Mouse (Mus musculus) stomach, embryonic 15.5 days (tissue): ENCODE data around the gene C730034F03Rik. TPM values are rescaled to one million over a fixed set of nuclear protein-coding genes. Genes with fewer than 3 reads are reported as not detected.

Experiments
- ATAC-seq: fragments of 200-750 bp; cut with Nextera tagmentation; 2 replicates; pipeline ENCODE4 v1.8.0; 2017; ENCODE audit warnings: low read depth, moderate number of reproducible peaks, moderate TSS enrichment; ENCODE audit not compliant: insufficient read depth, low FRiP score
- H3K27ac ChIP-seq: fragments of 300-500 bp; sonication (generic); 2 replicates; pipeline ENCODE4 v1.5.1; 2015; ENCODE audit warnings: mild to moderate bottlenecking, inconsistent platforms
- H3K27me3 ChIP-seq: fragments of 300-500 bp; sonication (generic); replicated peaks from 2 replicates; pipeline ENCODE4 v1.6.1; 2015; ENCODE audit warnings: inconsistent platforms
- H3K36me3 ChIP-seq: fragments of 300-500 bp; sonication (generic); 2 replicates; pipeline ENCODE4 v1.6.1; 2015; ENCODE audit warnings: inconsistent platforms
- H3K4me1 ChIP-seq: fragments of 300-500 bp; sonication (generic); 2 replicates; pipeline ENCODE4 v1.6.1; 2015; ENCODE audit warnings: inconsistent platforms
- H3K4me2 ChIP-seq: fragments of 300-500 bp; sonication (generic); 2 replicates; pipeline ENCODE4 v1.6.1; 2015; ENCODE audit warnings: mild to moderate bottlenecking, inconsistent platforms
- H3K4me3 ChIP-seq: fragments of 300-500 bp; sonication (generic); replicated peaks from 2 replicates; pipeline ENCODE4 v1.5.1; 2015; ENCODE audit warnings: inconsistent platforms
- H3K9ac ChIP-seq: fragments of 300-500 bp; sonication (generic); 2 replicates; pipeline ENCODE4 v1.6.1; 2015; ENCODE audit warnings: inconsistent platforms
- H3K9me3 ChIP-seq: fragments of 300-500 bp; sonication (generic); 2 replicates; pipeline ENCODE4 v1.6.1; 2016; ENCODE audit warnings: inconsistent platforms
- WGBS: fragments of 180-500 bp; shearing (Covaris S2); methylation state at CpG from one replicate; pipeline ENCODE4 v1.1.7; 2015; 5-methylcytosine and 5-hydroxymethylcytosine counted together
- polyA plus RNA-seq: library from polyadenylated mRNA; unstranded; fragments of >200 nt; fragmentation: Nextera tagmentation; extraction: Ambion mirVana; gene quantifications from 2 replicates; pipeline ENCODE4 v1.2.1, GENCODE M21; 2015

Gene C730034F03Rik
- polyA plus RNA-seq, 1 experiment from 2014 or later, result 4.2 TPM

DNA sequence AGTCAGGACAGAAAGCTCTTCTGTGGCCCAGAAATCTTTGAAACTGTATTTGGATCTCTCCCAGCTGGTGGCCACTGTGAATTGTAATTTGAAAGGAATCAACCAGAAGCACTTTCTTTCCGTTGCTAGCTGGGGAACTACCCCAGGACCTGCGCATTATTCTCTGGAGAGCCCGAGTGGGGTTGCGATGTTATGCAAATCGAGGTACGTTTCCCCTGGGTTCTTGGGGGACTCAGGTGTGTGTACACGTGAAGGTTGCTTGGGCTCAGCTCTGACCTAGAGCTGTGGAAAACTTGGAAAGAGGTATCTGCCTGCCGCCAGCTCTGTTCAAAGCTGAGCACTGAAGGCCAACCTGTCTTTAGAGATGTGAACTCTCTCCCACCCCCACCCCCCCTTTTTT, 48.4 kb downstream of the C730034F03Rik start:
- H3K9ac ChIP-seq, result no peak overlapping the region
- H3K4me1 ChIP-seq, result peaks cover 10% of the 10 kb centered on the region
- no peak overlapping the region for H3K27ac ChIP-seq
- H3K27me3 ChIP-seq, result no peaks in the 10 kb centered on the region
- no peaks in the 10 kb centered on the region for H3K9me3 ChIP-seq
- H3K36me3 ChIP-seq, result no peaks in the 10 kb centered on the region
- H3K4me2 ChIP-seq, result no peak overlapping the region
- H3K4me3 ChIP-seq, result no peak overlapping the region
- WGBS, result 60% methylated on average over 8 of the region's 8 CpGs
- no peak for ATAC-seq

DNA sequence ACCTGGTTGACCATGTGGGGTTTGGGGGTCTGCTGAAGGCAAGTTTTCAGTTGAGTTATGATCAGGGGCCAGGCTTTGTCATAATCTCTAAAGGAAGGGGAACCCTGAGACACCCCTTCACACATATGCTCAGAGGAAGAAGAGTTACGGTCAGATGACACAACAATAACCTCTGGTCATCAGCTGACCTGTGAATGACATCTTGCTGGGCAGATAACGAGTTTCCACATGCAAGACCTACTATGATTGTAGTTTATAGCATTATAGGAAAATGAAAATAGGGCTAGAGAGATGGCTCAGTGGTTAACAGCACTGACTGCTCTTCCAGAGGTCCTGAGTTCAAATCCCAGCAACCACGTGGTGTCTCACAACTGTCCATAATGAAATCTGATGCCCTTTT, 49.2 kb downstream of the C730034F03Rik start:
- Histone ChIP-seq H3K9ac (no peak overlapping the region), H3K27me3 (no peaks in the 10 kb centered on the region), H3K36me3 (no peaks in the 10 kb centered on the region), H3K4me3 (no peak overlapping the region), H3K4me2 (no peak overlapping the region), H3K27ac (no peak overlapping the region), H3K4me1 (peaks cover 10% of the 10 kb centered on the region), H3K9me3 (no peaks in the 10 kb centered on the region)
- ATAC-seq, result no peak
- WGBS, result 87% methylated on average over 3 of the region's 3 CpGs

Other genes with a start within 250 kb of the C730034F03Rik start
- 128 and 129 TPM in 2 replicates for gene Plxnb2, start 248.8 kb upstream of the C730034F03Rik start, polyA plus RNA-seq
- gene Dennd6b, start 233.1 kb upstream of the C730034F03Rik start, polyA plus RNA-seq, result 12.5 and 14.9 TPM in 2 replicates
- gene Ppp6r2, start 218.0 kb upstream of the C730034F03Rik start, polyA plus RNA-seq, result 25.4 and 28.5 TPM in 2 replicates
- 45.3 and 45.9 TPM in 2 replicates for gene Sbf1, start 114.3 kb upstream of the C730034F03Rik start, polyA plus RNA-seq
- 0.76 and 1.1 TPM in 2 replicates for gene Adm2, start 106.9 kb upstream of the C730034F03Rik start, polyA plus RNA-seq
- 0.53 and 0.71 TPM in 2 replicates for gene Miox, start 95.2 kb upstream of the C730034F03Rik start, polyA plus RNA-seq
- 57.3 and 62.3 TPM in 2 replicates for gene Lmf2, start 73.9 kb upstream of the C730034F03Rik start, polyA plus RNA-seq
- gene Ncaph2, start 73.9 kb upstream of the C730034F03Rik start, polyA plus RNA-seq, result 127 and 141 TPM in 2 replicates
- 6.7 and 7.3 TPM in 2 replicates for gene Sco2, start 55.7 kb upstream of the C730034F03Rik start, polyA plus RNA-seq
- 1.3 and 1.5 TPM in 2 replicates for gene Tymp, start 52.5 kb upstream of the C730034F03Rik start, polyA plus RNA-seq
- gene Odf3b, start 50.3 kb upstream of the C730034F03Rik start, polyA plus RNA-seq, result 0.48 and 0.84 TPM in 2 replicates
- not detected in 2 replicates for gene Klhdc7b, start 44.7 kb upstream of the C730034F03Rik start, polyA plus RNA-seq
- not detected in 2 replicates for gene Syce3, start 19.1 kb upstream of the C730034F03Rik start, polyA plus RNA-seq
- 0.63 and 0.66 TPM in 2 replicates for gene Cpt1b, start 3.7 kb upstream of the C730034F03Rik start, polyA plus RNA-seq
- gene Gm44502, start 107 bp downstream of the C730034F03Rik start, polyA plus RNA-seq, result not detected in 2 replicates
- 51.3 and 55.5 TPM in 2 replicates for gene Chkb, start 319 bp downstream of the C730034F03Rik start, polyA plus RNA-seq
- 3.7 and 3.8 TPM in 2 replicates for gene Mapk8ip2, start 24.3 kb downstream of the C730034F03Rik start, polyA plus RNA-seq
- 18.8 TPM in 2 replicates for gene Arsa, start 47.8 kb downstream of the C730034F03Rik start, polyA plus RNA-seq
- 1.7 and 1.9 TPM in 2 replicates for gene Shank3, start 70.0 kb downstream of the C730034F03Rik start, polyA plus RNA-seq
- gene Acr, start 138.7 kb downstream of the C730034F03Rik start, polyA plus RNA-seq, result 0.14 and 0.23 TPM in 2 replicates
- 34.6 and 37.6 TPM in 2 replicates for gene Rabl2, start 162.3 kb downstream of the C730034F03Rik start, polyA plus RNA-seq